Mouse (Mus musculus) liver (tissue): ENCODE results near the gene Spon1.
A peak's percentile ranks its signal among the peaks of the same experiment; 100 is the strongest.

Experiments
- DNase-seq: peaks from one replicate; pipeline ENCODE4 v3.0.0-alpha.2; 2020; ENCODE audit warnings: mixed read lengths

The Spon1 gene

DNA sequence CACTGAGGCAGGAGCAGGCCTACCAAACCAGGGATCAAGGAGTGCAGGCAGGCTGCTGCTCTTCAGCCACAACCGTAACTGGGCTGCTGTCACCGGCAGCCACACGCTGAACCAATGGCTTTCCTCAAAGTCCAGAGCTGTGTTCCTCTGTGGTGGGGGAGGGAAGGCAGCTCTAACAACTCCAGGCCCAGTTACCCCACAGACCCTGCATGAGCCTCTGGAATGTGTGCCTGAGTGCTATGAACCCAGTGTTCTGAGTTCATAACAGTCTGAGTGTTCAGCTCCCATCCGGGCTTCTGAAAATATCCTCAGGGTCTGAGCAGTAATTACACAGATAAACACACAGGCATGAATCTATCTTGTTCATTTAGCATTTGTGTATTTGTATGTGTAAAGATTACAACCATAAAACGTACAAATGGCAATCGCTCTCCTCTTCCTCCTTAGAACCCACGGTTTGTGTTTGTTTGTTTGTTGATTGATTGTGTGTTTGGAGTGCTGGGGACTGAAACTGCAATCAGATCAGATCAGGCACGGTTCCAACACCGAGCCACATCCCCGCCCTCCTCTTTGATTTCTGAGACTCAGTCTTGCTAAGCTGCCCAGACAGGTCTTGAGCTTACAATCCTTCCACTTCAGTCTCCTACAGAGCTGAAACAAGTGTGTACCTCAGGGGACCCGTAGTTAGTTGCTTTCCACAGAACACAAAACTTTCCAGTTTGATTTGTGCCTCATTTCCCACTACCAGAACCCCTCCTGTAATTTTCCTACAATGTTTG lies 299.8 kb downstream of the Spon1 start:
- no peak for DNase-seq

- DNase-seq, result peak; percentile 77
These were observed 300.9 kb downstream of the Spon1 start for GRCm38 (mm10) chr7:114066529-114067178.

GRCm38 (mm10) chr7:114068956-114069533 lies 303.2 kb downstream of the Spon1 start:
- DNase-seq, result no peak

DNA sequence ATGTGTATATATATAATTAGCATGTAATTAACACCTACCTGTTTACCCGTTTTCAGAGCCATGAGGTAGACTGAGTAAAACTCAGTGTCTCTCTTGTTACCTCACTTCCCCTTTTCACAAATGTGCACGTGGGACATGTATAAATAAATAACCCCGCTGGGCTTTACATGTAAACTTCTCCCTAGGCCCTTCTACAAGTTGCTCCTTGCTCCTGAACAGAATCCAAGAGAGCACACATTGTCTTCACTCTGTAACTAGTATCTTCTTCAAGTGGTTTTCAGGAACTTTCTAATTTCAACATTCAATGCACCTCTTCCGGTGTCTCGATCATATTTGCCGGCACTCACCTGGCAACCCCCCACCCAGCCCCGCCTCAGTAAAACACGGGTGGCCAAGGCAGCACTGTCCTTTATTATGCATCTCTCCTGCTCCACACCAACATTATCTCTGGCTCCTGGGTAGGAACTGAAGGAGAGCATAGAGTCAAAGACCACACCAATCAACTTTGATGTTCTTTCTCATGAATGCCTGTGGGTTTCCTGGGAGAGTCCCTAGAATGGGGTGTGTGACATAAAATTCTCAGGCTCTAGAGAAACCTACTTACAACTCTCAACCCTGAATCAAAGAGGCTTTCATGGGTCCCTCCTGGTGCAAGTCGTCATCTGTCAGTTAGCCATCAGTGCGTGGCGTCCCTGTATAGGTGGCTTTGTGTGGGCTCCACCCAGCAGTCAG lies 304.1 kb downstream of the Spon1 start:
- DNase-seq, result no peak

DNA sequence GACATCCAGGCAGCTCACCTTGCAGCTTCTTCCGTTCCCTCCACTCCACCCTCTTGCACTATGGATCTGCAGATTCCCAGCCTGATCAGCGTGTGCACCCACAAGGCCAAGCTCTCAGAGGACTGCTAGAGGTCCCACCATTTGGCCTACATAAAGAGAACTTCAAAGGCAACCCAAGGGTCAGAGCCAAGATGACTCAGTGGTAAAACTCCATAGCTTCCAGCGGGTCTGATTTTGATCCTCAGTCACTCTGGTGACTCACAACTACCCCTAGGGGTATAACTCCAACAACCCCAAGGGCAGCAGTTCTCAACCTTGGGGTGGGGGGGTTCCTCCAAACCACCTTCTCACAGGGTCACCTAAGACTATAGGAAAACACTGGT lies 304.7 kb downstream of the Spon1 start:
- no peak for DNase-seq

DNA sequence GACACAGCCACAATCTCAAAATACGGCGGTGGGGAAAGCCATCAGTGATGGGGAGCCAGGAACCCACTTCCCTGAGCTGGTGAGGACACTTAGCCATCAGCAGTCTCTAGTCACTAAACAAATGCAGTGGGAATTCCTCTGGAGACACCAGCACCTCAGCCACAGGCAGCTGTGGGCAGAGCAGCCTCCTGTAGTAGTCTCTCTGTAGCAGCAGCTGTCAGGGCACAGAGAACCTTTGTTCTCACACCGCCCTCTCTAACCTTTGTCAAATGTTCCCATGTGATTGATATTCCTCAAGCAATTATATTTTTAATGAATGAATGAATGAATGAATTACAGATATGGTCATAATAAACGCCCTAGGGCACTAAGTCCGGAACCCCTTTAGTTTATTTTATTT lies 305.6 kb downstream of the Spon1 start:
- no peak for DNase-seq

GRCm38 (mm10) chr7:114071851-114072616 lies 306.2 kb downstream of the Spon1 start:
- no peak for DNase-seq

DNA sequence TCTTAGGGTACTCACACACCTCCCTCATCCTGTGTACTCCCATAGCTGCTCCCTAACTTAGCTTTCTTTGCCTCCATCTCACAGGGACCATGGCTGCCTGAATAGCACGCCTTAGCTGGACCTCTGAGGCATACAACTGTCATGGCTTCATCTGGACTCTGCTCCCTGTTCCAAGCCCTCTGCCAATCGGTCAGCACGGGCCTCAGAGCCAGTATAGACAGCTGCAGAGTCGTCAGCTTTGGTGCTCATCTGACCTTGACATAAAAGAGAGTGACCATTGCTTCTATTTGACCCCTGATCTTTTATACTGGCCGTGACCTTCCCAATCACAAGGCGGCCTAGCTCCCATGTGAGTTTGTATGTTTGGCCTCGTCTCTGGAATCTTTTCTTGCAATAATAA lies 308.3 kb downstream of the Spon1 start:
- no peak for DNase-seq

DNA sequence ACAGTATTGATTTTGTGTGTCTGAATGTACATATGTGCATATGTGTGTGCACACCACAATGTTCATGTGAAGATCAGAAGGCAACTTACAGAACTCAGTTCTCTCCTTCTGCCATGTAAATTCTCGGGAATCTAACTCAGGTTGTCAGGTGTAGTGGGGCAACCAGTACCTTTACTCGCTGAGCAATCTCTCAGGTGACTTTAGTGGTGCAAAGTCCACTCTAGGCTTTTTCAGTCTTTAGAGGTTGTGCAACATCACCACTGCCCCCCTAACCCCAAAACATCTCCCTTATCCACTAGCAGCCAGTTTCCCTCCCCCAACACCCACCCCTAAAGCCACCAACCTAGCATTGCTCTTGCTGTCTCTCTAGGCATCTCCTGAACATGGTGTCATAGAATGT lies 308.8 kb downstream of the Spon1 start:
- peak; percentile 32 for DNase-seq

- DNase-seq, result no peak
These were observed 313.5 kb downstream of the Spon1 start for GRCm38 (mm10) chr7:114079343-114079742.

- no peak for DNase-seq
These were observed 314.5 kb downstream of the Spon1 start for GRCm38 (mm10) chr7:114080250-114080649.

- peak; percentile 26 for DNase-seq
These were observed 316.0 kb downstream of the Spon1 start for GRCm38 (mm10) chr7:114081633-114082420.

GRCm38 (mm10) chr7:114083088-114083487 lies 317.3 kb downstream of the Spon1 start:
- DNase-seq, result no peak

GRCm38 (mm10) chr7:114083760-114084159 lies 318.0 kb downstream of the Spon1 start:
- DNase-seq, result no peak

- no peak for DNase-seq
These were observed 320.4 kb downstream of the Spon1 start for GRCm38 (mm10) chr7:114086021-114086710.

DNA sequence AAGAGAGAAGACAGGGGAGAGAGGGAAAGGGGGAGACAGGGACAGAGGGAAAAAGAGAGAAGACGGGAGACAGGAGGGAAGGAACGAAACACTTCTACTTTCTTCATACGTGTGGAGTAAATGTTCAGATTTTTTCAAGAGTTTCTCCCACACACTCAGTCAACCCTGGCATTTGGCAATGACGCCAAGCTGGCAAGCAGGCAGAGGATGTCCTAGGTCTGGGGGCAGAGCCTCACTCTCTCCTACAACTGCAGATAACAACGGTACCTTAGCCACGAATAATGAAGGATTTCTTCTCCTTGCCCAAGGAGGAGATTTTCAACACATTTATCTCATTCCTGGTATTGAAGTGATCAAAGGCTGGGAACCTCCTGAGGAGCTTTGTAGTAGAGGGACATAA lies 321.5 kb downstream of the Spon1 start:
- no peak for DNase-seq

DNA sequence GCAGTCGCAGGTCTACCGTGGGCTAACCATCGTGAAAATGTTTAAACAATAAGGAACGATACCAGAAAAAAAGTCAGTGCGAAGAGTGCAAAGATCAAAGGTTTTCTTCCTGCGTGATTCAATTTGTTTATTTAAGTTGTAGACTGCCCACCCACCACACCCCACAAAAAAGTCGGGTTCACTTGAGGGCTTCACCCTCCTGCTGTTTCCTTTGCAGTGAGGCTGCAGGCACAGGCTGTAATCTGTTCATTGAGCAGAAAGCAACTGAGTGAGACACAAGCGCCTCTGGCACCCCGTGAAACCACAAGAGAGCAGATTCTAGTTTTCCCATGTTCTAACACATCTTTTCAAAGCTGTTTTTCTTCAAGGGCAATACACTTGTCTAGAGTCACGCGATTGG lies 322.2 kb downstream of the Spon1 start:
- no peak for DNase-seq

DNA sequence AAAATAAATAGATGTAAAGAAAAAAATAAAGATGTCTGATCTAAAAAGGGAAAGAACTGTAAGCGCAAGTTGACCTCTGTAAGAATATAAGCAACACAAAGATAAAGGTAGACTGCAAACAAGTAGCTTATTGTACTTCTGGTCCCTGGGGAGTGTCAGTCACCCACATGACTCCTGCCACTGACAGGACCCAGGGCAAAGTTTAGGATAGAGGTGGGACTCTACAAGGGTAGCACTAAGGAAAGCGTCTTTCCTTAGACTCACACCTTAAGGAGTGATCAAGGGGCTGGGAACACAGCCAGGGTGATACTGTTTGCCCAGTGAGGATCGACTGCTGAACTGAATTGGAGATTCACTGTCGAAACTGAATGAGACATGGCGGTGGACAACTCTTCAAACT lies 323.1 kb downstream of the Spon1 start:
- no peak for DNase-seq

DNA sequence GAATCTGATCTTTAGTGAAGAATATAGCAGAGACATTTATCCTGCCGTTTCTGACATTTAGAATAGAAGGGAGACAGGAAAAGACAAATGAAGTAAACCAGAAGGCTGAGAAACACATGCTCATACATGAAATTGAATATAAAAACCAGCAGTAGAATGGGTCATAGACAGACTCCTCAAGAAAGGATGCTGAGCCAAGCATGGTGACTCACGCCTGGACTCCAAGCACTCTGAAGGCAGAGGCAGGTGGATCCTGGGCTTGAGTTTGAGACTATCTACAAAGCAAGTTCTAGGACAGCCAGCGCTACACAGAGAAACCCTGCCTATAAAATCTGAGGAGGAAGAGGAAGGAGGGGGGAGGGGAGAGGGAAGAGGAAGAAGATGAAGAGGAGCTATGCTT lies 324.4 kb downstream of the Spon1 start:
- no peak for DNase-seq

DNA sequence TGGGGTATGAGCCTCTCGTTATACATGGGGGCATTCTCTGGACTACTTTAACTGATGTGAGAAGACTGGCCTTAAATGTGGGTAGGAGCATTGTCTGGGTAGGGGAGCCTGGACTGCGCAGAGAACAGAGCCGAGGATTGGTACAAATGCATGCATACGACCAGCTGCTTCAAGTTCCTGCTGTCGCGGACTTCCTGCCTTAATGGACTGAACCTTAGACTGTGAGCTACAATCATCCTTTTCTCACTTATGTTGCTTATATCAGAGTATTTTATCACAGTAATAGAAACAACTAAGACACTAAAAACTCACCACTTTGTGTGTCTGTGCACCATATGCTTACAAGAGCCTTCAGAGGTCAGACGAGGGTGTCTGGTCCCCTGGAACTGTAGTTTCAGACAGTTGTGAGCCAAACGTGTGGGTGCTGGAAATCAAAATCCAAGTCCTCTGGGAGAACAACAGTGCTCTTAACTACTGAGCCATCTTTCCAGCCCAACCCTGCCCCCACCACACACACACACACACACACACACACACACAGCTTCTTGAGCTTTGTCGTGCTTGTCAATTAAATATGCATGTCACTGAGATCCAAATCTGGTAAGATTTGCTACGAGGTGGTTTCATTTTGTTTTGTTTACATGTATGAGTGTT lies 325.2 kb downstream of the Spon1 start:
- no peak for DNase-seq
